Mouse (Mus musculus) embryonic fibroblast, embryonic 13.5 days (primary cell): ENCODE measurements around the gene Sept5.

Experiments
- CTCF ChIP-seq: IDR thresholded peaks from 2 replicates; pipeline ENCODE4 v1.5.1; 2011; ENCODE audit warnings: mild to moderate bottlenecking, control low read depth, low read length, moderate library complexity, borderline replicate concordance; ENCODE audit not compliant: insufficient read depth
- POLR2A ChIP-seq: IDR thresholded peaks from 2 replicates; pipeline ENCODE4 v1.6.1; 2011; ENCODE audit warnings: low read depth, mild to moderate bottlenecking, control low read depth, low read length, moderate library complexity

DNA sequence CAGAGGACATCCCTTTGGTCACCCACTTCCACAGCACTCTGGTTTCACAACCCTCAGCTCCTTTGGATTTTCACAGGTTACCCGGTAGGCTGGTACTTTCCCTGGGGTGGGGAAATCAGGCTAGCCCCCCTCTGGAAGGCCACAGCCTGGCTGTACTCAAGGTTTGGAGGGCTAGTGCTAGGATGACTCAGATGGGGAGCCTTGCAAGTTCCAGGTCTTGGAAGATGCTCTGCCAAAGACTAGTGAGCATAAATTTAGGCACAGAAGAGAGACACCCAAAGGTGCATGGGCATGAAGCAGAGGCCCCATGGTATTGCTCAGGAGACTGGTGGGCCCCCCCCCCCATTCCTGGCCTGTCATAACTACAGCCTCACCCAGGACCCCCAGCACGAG, 810 bp downstream of the Sept5 start:
- TF ChIP-seq POLR2A (no peak), CTCF (no peak)
